Mouse (Mus musculus): ENCODE results near the gene Mfap5. TPM values are rescaled to one million over a fixed set of nuclear protein-coding genes. Genes with fewer than 3 reads are reported as not detected.
A peak's percentile ranks its signal among the peaks of the same experiment; 100 is the strongest.
"Not testable (repeated sequence)": the region's sequence is repeated elsewhere in the genome, so short reads cannot be mapped to it uniquely, and the experiment has no call there.

The Mfap5 gene
- total RNA-seq, 4 experiments from 2014 or later, result 0.31 to 0.40 TPM; not detected in 2

DNA sequence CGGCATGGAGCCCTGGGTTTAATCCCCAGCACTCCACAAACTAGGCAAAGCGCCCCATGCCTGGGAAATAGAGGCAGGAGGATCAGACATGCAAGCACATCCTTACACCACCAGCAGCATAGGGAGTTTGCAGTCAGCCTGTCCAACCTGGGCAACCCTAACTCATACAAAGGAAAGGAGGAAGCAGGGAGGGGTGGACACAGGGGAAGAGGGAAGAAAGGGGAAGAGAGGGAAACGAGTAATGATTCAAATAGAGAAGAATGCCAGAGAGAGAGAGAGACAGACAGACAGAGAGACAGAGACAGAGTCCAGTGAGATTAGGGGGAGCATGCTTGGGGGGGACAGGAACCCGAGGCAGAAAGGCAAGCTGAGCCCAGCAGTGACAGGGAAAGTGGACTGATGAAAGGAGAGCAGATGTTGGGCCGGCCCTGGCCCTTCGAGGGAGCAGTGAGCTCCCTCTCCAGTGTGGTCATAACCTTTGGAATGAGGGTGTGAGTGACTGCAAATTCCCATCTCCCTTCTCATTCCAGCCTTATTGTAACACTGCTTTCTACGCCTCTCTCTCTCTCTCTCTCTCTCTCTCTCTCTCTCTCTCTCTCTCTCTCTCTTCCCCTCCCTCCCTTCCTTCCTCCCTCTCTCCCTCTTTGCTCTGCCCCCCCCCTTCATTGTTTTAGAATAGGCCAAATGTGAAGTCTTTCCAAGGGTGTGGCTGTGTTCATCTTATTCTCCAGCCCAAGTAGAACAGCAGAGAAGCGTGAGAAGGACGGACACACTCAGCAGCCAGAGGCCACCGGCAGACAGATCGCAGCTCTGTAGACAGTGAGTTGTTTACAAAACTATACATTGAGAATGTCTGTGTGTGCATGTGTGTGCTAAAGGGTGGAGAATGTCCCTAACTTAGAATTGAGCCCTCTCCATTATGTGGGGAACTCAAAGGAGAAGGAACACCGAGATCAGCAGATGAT is 7.6 kb downstream of the Mfap5 start:
- DNase-seq (ENCODE audit: low spot score in 2 of 2), result no peak

DNA sequence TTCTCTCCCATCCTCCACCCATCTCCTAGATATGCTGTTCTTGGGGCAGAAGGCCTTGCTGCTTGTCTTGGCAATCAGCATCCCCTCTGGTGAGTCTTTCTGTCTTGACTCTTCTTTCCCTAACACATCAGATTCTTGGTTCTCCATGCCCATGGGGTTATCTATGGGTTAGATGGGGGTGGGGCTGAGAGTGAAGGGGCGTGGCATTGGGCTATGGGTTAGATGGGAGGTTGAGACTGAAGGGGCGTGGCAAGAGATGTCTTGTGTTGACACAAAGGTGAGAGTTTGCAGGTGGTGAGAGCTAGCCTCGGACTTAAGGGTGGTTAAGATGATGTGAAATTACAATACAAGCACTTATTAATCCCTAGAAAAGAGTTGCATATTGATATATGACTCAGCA is 8.7 kb downstream of the Mfap5 start:
- DNase-seq (ENCODE audit: low spot score in 2 of 2), result no peak

DNA sequence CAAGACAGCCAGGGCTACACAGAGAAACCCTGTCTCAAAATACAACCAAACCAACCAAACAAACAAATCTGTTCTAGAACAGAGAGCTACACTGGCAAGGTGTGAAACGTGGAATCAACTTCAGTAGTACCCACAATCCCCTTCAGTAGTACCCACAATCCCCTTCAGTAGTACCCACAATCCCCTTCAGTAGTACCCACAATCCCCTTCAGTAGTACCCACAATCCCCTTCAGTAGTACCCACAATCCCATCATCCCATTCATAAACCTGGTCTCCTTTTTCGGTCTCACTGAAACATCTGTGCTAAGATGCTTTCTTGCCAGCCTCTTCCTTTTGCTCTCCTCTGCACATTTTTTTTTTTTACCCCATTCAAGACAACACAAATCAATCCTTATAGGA is 10.1 kb downstream of the Mfap5 start:
- DNase-seq (ENCODE audit: low spot score in 2 of 2), result not testable (repeated sequence)

DNA sequence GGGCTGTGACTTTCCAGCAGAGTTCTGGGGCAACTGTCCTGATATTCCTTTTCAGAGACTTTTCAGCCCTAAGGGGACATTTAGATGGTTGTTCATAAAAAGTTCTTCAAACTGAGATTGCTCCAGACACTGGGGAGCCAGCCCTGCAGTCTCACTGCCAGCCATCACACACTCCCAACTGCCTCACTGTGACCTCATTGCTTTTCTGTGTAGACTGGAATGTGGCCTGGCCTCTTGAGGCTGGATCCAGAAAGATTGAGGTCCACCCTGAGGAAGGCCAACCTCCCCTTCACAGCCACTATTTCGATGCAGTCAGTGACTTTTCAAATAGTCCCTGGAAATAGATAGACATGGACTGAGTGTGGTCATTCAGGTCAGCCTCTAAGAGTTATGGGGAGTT is 12.0 kb downstream of the Mfap5 start:
- DNase-seq (ENCODE audit: low spot score in 2 of 2), result no peak

DNA sequence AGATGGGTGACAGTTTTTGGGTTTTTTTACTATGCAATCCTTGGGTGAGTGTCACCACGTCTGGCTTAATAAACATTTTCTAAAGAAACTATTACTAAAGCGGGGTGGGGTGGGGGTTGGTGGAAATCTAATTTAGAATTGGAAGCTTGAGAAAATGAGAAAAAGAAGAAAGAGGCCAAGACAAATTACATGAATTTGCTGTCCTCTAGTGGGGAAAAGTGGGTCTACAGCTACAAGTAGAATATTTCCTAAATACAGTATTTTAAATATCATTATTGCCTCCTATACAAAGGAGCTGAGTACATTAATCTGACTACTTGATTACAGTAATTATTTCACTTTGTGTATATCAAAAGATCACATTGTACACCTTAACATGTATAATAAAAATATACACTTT is 13.7 kb downstream of the Mfap5 start:
- DNase-seq (ENCODE audit: low spot score in 2 of 2), result no peak

DNA sequence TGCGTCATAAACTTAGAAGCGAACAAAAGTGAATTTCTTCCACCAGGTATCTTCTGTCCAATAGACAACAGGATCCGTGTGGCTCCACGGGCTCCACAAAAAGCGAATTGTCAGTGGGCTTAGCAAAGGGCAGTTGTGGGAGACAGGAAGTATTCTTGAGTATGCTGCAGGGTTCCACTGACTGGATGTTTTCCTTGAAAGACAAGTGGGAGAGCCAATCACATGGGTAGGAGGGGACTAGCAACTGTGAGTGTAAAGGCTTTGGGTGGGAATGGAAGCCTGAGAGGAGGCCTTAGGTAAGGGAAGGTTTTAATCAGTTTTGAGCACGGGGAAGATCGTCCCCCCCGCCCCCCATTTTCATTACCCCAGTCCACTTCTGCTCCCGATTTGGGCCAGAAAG is 16.9 kb downstream of the Mfap5 start:
- DNase-seq (ENCODE audit: low spot score in 2 of 2), result no peak

DNA sequence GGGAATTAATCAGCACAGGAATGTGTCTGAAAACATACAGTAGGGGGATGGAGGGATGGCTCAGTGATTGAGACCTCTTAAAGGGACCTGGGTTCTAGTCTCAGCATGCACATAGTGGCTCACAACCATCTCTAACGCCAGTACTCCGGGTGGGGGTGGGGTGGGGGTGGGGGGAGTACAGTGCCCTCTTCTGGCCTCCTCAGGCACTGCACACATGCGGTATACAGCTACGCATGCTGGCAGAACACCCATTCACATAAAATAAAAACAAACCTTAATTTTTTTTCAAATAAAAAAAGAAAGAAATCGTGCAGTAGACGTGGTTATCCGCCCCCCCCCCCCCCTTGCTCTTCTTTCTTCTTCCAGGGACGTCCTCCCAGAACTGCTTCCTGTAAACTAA is 17.6 kb downstream of the Mfap5 start:
- DNase-seq (ENCODE audit: low spot score in 2 of 2), result no peak

DNA sequence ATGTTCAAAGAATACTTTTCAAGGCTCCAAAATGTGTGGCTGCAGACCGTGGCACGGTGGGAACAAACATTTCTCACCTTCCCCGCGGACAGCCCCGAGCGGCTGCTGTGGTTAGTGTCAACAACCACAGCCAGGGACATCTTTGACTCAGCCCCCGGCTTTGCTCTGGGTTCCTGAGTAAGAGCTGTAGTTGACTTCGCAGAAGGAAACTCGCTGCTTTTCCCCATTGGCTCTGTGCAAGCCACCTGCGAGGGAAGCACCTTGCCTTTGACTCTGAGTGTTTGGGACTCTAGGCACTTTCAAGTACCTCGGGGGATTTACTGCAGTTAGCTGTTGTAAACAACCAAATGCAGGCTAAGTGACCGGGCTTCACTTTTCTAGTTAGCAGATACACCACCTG is 22.0 kb downstream of the Mfap5 start:
- no peak for DNase-seq (ENCODE audit: low spot score in 2 of 2)

DNA sequence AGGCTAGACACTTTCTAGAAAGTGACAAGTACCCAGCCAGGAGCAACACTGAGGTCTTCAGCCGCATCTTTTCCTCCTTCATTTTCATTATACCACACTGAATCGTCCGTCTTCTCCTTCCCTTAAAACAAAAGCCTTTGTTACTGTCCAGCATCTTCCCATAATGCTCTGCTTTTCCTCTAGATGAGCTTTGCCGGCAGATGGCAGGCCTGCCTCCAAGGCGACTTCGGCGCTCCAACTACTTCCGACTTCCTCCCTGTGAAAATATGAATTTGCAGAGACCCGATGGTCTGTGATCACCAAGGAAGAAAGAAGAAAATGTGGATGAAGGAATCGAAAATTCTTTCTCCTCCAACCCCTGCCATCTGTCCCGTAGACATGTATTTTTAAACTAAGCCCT is 22.5 kb downstream of the Mfap5 start:
- DNase-seq (ENCODE audit: low spot score in 2 of 2), result no peak

DNA sequence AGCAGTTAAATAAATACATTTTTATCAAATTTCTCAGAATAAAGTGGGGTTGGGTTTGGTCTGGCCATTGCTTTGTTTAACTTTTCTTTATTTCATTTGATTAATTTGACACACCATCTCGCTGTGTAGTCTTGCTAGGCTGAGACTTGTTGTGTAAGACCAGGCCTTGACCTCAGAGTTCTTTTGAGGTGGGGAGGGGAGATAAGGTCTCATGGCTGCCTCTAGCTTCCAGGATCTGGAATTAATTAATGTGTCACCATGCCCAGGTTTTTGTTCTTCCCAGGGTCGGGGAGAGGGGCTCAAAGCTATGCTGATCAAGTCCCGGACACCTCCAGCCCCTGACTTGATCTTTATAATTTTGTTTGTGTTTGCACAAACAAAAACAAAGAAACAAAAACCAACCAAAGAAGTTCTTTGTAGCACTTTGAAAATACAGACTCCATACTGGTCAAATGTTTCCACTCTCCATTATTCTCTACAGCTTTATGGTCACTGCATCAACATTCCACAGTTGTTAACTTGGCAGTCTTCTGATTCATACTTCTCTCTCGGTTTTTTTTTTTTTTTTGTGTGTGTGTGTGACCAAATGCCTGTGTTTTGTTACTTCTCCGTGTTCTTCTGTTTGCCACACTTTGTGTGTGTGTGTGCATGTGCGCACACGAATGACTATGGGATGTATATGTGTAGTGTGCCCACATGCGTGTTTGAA is 26.0 kb downstream of the Mfap5 start:
- no peak for DNase-seq (ENCODE audit: low spot score in 2 of 2)

DNA sequence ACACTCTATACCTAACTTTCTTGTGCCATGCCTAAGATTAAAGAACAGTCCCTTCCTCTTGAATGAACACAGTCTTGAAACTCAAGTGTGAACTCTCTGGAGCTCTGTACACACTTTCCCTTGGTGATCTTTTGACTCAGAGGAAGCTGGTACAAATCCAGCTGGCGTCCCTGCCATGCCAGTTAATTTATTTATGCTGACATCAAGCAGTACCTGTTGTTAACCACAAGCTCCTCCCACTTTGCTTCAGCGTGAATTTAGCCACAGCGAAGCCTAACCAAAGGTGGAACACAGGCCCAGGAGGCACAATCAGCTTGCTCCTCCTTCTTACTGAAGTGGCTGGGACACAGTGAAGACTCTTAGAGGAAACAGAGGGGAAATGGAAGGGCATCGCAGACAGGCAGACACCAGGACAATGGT is 27.2 kb downstream of the Mfap5 start:
- DNase-seq (ENCODE audit: low spot score in 2 of 2), result no peak

DNA sequence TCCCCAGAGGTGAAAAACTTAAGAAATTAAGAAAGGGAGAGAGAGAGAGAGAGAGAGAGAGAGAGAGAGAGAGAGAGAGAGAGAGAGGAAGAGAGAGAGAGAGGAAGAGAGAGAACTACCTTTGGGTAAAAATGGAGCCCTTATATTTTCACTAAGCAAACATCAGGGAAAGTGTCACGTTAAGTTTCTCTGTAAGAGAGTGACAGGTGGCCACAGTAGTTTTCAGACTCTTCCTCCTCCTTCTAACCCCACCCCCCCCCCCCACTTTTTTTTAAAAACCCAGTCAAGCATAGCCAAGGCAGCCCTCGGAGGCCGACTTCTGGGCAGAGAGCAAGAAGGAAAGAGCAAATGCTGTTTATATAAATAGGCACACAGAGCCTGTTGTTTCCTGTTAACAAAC is 28.4 kb downstream of the Mfap5 start:
- DNase-seq (ENCODE audit: low spot score in 2 of 2), result no peak

DNA sequence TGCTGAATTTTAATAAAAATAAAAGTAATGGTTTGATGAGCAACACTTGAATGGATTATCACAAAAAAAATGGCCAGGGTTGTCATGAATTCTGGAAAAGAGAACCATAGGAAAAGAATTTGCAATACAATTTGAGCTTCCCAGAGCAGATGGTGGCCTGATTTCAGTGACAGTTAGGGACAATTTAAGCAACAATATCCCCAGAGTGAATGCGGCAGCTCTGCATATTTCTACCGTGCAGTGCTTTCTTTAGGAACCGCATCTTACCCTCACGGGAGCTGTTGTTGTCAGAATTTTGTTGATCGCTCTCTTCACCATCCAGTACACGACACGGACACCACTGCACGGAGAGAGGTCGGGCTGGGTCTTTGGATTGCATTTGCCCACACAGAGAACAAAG is 33.9 kb downstream of the Mfap5 start:
- no peak for DNase-seq (ENCODE audit: low spot score in 2 of 2)

DNA sequence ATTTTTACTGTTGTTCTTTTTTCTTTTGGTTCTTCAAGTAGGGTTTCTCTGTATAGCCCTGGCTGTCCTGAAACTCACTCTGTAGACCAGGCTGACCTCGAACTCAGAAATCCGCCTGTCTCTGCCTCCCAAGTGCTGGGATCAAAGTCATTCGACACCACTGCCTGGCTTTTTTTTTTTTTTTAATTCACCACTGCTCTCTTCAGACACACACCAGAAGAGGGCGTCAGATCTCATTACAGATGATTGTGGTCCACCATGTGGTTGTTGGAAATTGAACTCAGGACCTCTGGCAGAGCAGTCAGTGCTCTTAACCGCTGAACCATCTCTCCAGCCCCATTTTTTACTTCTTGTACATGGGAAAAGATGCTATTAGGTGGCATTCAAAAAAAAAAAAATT is 36.8 kb downstream of the Mfap5 start:
- not testable (repeated sequence) for DNase-seq (ENCODE audit: low spot score in 2 of 2)

DNA sequence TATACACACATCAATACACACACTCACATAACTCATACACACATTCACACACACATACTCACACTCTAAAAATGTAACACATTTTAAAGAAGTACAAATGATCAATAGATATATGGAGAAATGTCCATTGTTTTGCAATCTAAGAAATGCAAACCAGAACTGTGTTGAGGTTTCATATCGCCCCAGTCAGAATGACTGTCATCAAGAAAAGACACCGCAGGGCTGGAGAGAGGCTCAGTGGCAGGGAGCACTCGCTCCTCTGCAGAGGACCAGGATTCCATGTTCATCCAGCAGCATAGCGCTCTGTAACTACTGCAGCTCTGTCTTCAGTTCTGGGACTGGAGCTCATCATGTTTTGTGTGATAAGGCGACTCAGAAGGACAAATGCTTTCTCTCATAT is 37.9 kb downstream of the Mfap5 start:
- DNase-seq (ENCODE audit: low spot score in 2 of 2), result no peak

DNA sequence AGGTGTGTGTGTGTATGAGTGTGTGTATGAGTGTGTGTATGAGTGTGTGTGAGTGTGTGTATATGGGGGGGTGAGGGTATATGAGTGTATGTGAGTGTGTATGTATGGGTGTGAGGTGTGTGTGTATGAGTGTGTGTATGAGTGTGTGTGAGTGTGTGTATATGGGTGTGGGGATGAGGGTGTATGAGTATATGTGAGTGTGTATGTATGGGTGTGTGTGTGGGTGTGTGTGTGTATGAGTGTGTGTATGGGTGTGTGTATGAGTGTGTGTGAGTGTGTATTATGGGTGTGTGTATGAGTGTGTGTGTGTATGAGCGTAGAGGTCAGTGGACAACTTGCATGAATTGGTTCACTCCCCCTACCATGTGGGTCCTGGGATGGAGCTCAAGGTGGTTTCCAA is 39.0 kb downstream of the Mfap5 start:
- no peak for DNase-seq (ENCODE audit: low spot score in 2 of 2)

DNA sequence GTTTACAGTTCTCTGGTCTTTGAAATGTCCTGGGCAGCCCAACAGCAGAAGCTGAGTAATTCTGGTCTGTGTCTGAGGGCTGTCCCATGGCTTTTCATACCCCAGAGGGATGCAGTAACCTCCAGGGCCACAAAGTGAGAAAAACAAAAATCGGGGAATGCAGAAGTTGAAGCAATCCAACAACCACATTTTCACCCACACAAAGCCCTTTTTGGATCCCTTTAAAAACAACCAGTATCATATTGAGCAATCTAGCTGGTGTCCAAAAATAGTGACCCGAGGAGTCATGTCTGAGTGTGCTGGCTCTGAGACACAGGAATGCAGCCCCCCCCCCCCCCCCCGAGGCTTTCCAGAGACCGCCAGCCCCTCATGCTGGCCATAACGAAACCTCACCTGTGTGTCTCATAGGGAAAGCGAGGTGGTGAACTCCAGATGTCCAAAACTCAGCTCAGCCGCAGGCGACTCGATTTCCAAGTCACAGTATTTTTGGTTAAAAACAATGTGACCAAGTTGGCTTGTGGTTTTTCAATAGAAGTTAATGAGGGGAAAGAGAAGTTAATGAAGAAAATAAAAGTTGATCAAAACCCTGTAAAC is 39.7 kb downstream of the Mfap5 start:
- DNase-seq (ENCODE audit: low spot score in 2 of 2), result no peak

DNA sequence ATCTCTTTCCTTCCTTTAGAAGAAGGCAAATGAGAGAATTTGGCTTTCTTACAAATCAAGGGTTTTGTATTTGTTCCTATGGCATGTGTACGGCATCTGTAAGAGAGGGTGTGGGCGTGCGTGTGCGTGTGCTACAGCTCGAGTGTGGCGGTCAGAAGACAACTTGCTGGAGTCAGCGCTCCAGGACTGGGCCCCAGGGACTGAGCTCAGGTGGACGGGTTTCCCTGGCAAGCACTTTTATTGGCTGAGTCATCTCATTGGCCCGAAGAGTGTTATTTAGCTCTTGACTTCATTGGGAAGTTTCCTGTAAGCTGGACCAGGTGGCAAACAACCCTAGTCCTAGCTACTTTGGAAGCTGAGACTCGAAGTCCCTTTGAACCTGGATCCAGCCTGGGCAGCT is 40.3 kb downstream of the Mfap5 start:
- no peak for DNase-seq (ENCODE audit: low spot score in 2 of 2)

DNA sequence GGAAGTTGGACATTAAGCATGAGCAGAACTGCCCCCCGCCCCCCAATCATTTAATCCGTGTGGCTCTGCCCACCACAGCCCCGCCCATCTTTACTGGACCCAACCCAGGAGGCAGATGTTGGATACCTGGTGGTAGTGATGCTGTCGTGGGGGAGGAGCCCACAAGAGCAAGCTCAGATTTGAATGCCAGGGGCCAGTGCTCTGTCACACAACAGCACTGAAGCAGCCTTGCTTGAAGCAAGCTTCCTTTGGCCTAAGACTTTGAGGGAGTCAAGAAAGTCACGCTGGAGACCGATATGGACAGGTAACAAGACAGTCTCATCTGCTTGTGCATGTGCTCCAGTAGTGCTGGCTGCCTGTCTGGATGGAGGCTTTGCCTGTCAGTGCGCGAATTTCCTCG is 48.0 kb downstream of the Mfap5 start, which contains the start of gene Aicda:
Gene Aicda, plus strand, starts transcription at position 196 of the 400 bp plus-strand sequence.
- no peak for DNase-seq (ENCODE audit: low spot score in 2 of 2)

DNA sequence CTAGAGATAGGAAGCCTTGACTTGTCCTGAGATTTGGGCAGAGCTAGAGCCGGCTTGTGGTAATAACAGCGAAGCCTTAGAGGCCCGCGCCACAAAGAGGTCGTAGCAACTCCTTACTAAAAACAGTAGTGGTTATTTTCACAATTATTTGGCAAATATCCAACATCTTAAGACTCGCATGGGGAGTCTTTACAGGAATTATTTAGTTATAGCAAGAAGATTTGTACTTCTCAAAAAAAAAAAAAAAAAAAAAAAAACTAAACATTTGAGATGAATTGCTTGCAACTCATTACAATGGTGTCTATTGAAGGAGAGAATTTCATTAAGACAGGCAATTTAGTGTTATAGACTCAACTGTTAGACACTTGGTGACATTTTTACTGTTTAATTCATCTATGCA is 48.5 kb downstream of the Mfap5 start:
- no peak for DNase-seq (ENCODE audit: low spot score in 2 of 2)

DNA sequence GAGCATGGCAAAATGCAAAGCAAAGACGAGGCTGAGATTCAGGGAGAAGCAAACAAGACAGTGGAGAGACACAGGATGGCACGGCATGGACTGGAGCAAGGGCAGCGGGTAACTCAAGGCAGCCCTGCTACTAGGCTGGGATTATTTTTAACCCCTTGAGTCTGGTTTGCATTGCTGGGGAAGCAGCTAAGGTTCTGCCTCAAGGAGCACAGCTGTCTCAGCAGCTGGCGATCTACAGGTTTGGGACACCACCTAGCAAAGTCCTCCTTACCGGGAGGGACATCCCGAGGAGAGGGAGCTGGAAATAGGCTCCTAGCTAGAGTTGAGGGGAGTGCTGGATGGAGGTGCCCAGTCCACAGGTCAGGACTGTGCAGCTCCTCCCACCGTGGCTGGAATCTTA is 49.6 kb downstream of the Mfap5 start:
- no peak for DNase-seq (ENCODE audit: low spot score in 2 of 2)

DNA sequence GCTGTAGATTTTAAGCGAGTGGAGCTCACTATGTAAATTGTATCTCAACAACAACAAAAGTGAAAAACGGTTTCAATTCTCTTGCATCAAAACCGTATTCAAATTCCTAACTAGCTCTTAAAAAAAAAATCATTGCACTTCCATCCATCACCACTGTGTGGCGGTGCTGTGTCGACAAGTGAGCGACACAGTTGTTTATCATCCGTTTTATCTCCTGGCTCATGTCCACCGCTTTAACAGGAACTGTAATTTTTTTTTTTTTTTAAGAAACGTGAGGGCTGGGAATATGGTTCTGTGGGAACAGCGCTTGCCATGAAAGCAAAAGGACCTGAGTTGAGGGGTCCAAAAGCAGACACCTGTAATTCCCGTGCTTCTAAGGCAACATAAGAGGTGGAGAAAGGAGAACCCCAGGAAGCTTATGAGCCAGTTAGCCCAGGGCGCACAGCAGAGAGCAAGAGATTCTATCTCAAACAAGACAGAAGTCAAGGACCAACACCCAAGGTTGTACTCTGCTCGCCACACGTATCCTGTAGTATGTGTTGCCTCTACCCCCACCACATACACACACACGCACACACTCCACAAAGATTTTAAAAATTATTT is 51.4 kb downstream of the Mfap5 start:
- peak; percentile 32 to 75 for DNase-seq (ENCODE audit: low spot score in 2 of 2)
